Mouse (Mus musculus): Measurements from ENCODE around the gene Olfr1457.

The Olfr1457 gene

GRCm38 (mm10) chr19:13097791-13098190 lies at the start of gene Olfr1457:
Gene Olfr1457, minus strand, starts transcription at chr19:13097891.
- no peak for DNase-seq

- DNase-seq = no peak
These were observed 9.0 kb upstream of the Olfr1457 start, which contains the start of gene Olfr1458 for GRCm38 (mm10) chr19:13106675-13107074. Gene Olfr1458, minus strand, starts transcription at chr19:13106775.

- no peak for DNase-seq
These were observed 3.8 kb downstream of the Olfr1457 start for GRCm38 (mm10) chr19:13093908-13094307.

GRCm38 (mm10) chr19:13060310-13060709 lies 37.4 kb downstream of the Olfr1457 start, which contains the start of gene Olfr1454:
Gene Olfr1454, plus strand, starts transcription at chr19:13060610.
- DNase-seq = no peak

Measured in lung, postnatal 4 days (tissue).